Comparison of ENCODE assay signal across 8 mouse cellular contexts in genomic region chr2:170450933-170451332, GRCm38 (mm10). TPM values are rescaled to one million over a fixed set of nuclear protein-coding genes. Genes with fewer than 3 reads are reported as not detected.
DNase-seq lines count a peak whose midpoint lies in the region; ATAC-seq and TF ChIP-seq lines count a peak whose summit lies in the region.

No protein-coding gene starts in this region.

- no peaks in the 10 kb centered on the region for H3K9me3 ChIP-seq in ES-E14 (ENCODE audit: control insufficient read depth, insufficient read depth, low read depth, low read length)
- no peaks in the 10 kb centered on the region for H3K9me3 ChIP-seq in forebrain, postnatal 0 days (ENCODE audit: low read length)
- no peaks in the 10 kb centered on the region for H3K9me3 ChIP-seq in lung, postnatal 0 days (ENCODE audit: low read length)

- no peak overlapping the region for H3K9ac ChIP-seq in ES-E14 (ENCODE audit: insufficient read depth, low read depth, low read length, poor library complexity, severe bottlenecking)
- H3K9ac ChIP-seq in forebrain, postnatal 0 days, result no peak overlapping the region
- H3K9ac ChIP-seq in lung, postnatal 0 days (replicated peaks; ENCODE audit: low read depth), result no peak overlapping the region

- in situ Hi-C loops in ES-E14 (cut with MboI; ENCODE audit: low sequenced_read_pairs in 2 of 2, unreplicated experiment in 2 of 2), result loop anchor here (5.0 to 10.0 kb wide), 2 partner anchors 56 to 414 kb away; no protein-coding TSS in a partner anchor

- 0 out of 4 replicates have a peak, but pooled peaks cover 0 to 2% of the 10 kb centered on the region in 2 experiments for H3K4me1 ChIP-seq in ES-E14 (ENCODE audit: control insufficient read depth in 2 of 2, insufficient read depth in 2 of 2, low read length in 2 of 2, poor library complexity in 1 of 2)
- H3K4me1 ChIP-seq in forebrain, postnatal 0 days (ENCODE audit: insufficient read depth), result no peaks in the 10 kb centered on the region
- H3K4me1 ChIP-seq in lung, postnatal 0 days (ENCODE audit: insufficient read depth, low read depth, low read length), result no peaks in the 10 kb centered on the region

- H3K27ac ChIP-seq in ES-E14 (ENCODE audit: insufficient read depth, low read depth, low read length, poor library complexity, severe bottlenecking), result no peak overlapping the region
- H3K27ac ChIP-seq in forebrain, postnatal 0 days (ENCODE audit: low read depth, low read length), result no peak overlapping the region
- H3K27ac ChIP-seq in lung, postnatal 0 days (ENCODE audit: low read length), result no peak overlapping the region

- no peak overlapping the region for H3K4me3 ChIP-seq in ES-E14 (ENCODE audit: insufficient read depth in 1 of 2, low read depth in 1 of 2, low read length in 2 of 2, poor library complexity in 1 of 2, severe bottlenecking in 1 of 2)
- H3K4me3 ChIP-seq in forebrain, postnatal 0 days (ENCODE audit: low read depth, low read length), result no peak overlapping the region
- H3K4me3 ChIP-seq in lung, postnatal 0 days (ENCODE audit: low read depth, low read length), result no peak overlapping the region

- H3K4me2 ChIP-seq in forebrain, postnatal 0 days (ENCODE audit: low read depth), result no peak overlapping the region
- H3K4me2 ChIP-seq in lung, postnatal 0 days (replicated peaks; ENCODE audit: low read depth, low read length), result no peak overlapping the region

- no peaks in the 10 kb centered on the region for H3K27me3 ChIP-seq in forebrain, postnatal 0 days (ENCODE audit: insufficient read depth, low read length)
- no peaks in the 10 kb centered on the region for H3K27me3 ChIP-seq in lung, postnatal 0 days (replicated peaks; ENCODE audit: insufficient read depth, low read length)

- H3K36me3 ChIP-seq in ES-E14 (ENCODE audit: control insufficient read depth, insufficient read depth, low read length, poor library complexity, severe bottlenecking), result no peaks in the 10 kb centered on the region
- no peaks in the 10 kb centered on the region for H3K36me3 ChIP-seq in forebrain, postnatal 0 days (ENCODE audit: insufficient read depth)
- no peaks in the 10 kb centered on the region for H3K36me3 ChIP-seq in lung, postnatal 0 days (ENCODE audit: insufficient read depth, low read length)

- peak; percentile 50 for ATAC-seq in forebrain, postnatal 0 days
- ATAC-seq in lung, postnatal 0 days, result peak; percentile 52; the same call in 1 of the 2 replicates

- WGBS in forebrain, postnatal 0 days, result 8% methylated on average over 9 of the region's 9 CpGs
- WGBS in lung, postnatal 0 days, result 4% methylated on average over 9 of the region's 9 CpGs

- no peak for TF ChIP-seq EP300 in lung, postnatal 0 days (IDR thresholded peaks at IDR 0.05)

- peak; percentile 68 for DNase-seq in ES-E14 (ENCODE audit: low read depth, low spot score)
- peak; percentile 6 for DNase-seq in cerebellum, adult 11-12 months
- peak; percentile 86 for DNase-seq in forebrain, postnatal 0 days
- peak; percentile 88 for DNase-seq in heart, postnatal 4 days
- peak; percentile 20 for DNase-seq in layer of hippocampus, adult 9-11 months
- peak; percentile 74 for DNase-seq in lung, postnatal 0 days (ENCODE audit: low spot score)
- peak; percentile 25 for DNase-seq in retina, adult 2 months (ENCODE audit: low read depth, low spot score)
- peak; percentile 70 for DNase-seq in thymus, postnatal 25 days

- peak; percentile 81 for TF ChIP-seq CTCF in forebrain, postnatal 0 days (IDR thresholded peaks at IDR 0.05; ENCODE audit: low read depth)
- TF ChIP-seq CTCF in lung, postnatal 0 days (IDR thresholded peaks at IDR 0.05), result peak; percentile 88

TF ChIP-seq in ES-E14, 5 proteins besides CTCF, POLR2A, EP300 and RAD21:
- TF ChIP-seq CHD2 (IDR thresholded peaks at IDR 0.05; ENCODE audit: low read depth, low read length) (no peak), ZNF384 (IDR thresholded peaks at IDR 0.05; ENCODE audit: low read depth, low read length) (no peak), HCFC1 (IDR thresholded peaks at IDR 0.05; ENCODE audit: borderline replicate concordance, insufficient read depth, low read length) (no peak), ZC3H11A (IDR thresholded peaks at IDR 0.05; ENCODE audit: borderline replicate concordance, low read depth, low read length) (peak; percentile 90)

RNA-seq across cellular contexts. Expression of gene Bcas1, which starts 23.3 kb away (rescaled TPM):
- 2.1 and 2.9 TPM in 2 replicates for total RNA-seq in ES-E14 (2012; rRNA removed)
- total RNA-seq in forebrain, postnatal 0 days (2014; rRNA removed), result 3.5 and 5.2 TPM in 2 replicates
- polyA plus RNA-seq in forebrain, postnatal 0 days (2015; fragmentation: Nextera tagmentation; extraction: Ambion mirVana), result 4.0 and 4.2 TPM in 2 replicates
- total RNA-seq in heart, postnatal 4 days (2021), result under 1 TPM; 0.24 to 0.97 TPM
- polyA plus RNA-seq in lung, postnatal 0 days (2015; fragmentation: Nextera tagmentation; extraction: Ambion mirVana), result 3.0 and 3.1 TPM in 2 replicates

RNA-seq across cellular contexts. Expression of gene Pfdn4, which starts 45.3 kb away (rescaled TPM):
- total RNA-seq in ES-E14 (2012; rRNA removed), result 52.6 and 72.6 TPM in 2 replicates
- total RNA-seq in forebrain, postnatal 0 days (2014; rRNA removed), result 154 and 194 TPM in 2 replicates
- polyA plus RNA-seq in forebrain, postnatal 0 days (2015; fragmentation: Nextera tagmentation; extraction: Ambion mirVana), result 145 and 191 TPM in 2 replicates
- 10 to 100 TPM; 15.4 to 17.2 TPM for total RNA-seq in heart, postnatal 4 days (2021)
- polyA plus RNA-seq in lung, postnatal 0 days (2015; fragmentation: Nextera tagmentation; extraction: Ambion mirVana), result 50.4 and 60.0 TPM in 2 replicates

RNA-seq across cellular contexts. Expression of gene Cyp24a1, which starts 46.0 kb away (rescaled TPM):
- total RNA-seq in ES-E14 (2012; rRNA removed), result not detected in 2 replicates
- total RNA-seq in forebrain, postnatal 0 days (2014; rRNA removed), result not detected in 2 replicates
- 0.04 TPM in 1 of 2 replicates, not detected in the other for polyA plus RNA-seq in forebrain, postnatal 0 days (2015; fragmentation: Nextera tagmentation; extraction: Ambion mirVana)
- not detected for total RNA-seq in heart, postnatal 4 days (2021)
- not detected in 2 replicates for polyA plus RNA-seq in lung, postnatal 0 days (2015; fragmentation: Nextera tagmentation; extraction: Ambion mirVana)

Comparison
In these comparisons a context has a peak if more than half of its experiments do, and no peak if none do; other contexts are left out.
1. DNase-seq: peak in every context shown above with its lines; median percentile 88 in heart, postnatal 4 days; 86 in forebrain, postnatal 0 days; 74 in lung, postnatal 0 days; 70 in thymus, postnatal 25 days; 68 in ES-E14; 25 in retina, adult 2 months; 20 in layer of hippocampus, adult 9-11 months; 6 in cerebellum, adult 11-12 months.